Mouse (Mus musculus) erythroblast, embryonic 14.5 days (primary cell): ENCODE results near the gene Hmx2.

Source experiments
- GATA1 ChIP-seq: IDR thresholded peaks from 2 replicates; pipeline ENCODE4 v1.6.1; 2012; ENCODE audit warnings: low read length, inconsistent platforms, mixed read lengths
- TAL1 ChIP-seq: IDR thresholded peaks from 3 replicates; pipeline ENCODE4 v1.6.1; 2012; ENCODE audit warnings: low read length, inconsistent platforms, mixed read lengths

DNA sequence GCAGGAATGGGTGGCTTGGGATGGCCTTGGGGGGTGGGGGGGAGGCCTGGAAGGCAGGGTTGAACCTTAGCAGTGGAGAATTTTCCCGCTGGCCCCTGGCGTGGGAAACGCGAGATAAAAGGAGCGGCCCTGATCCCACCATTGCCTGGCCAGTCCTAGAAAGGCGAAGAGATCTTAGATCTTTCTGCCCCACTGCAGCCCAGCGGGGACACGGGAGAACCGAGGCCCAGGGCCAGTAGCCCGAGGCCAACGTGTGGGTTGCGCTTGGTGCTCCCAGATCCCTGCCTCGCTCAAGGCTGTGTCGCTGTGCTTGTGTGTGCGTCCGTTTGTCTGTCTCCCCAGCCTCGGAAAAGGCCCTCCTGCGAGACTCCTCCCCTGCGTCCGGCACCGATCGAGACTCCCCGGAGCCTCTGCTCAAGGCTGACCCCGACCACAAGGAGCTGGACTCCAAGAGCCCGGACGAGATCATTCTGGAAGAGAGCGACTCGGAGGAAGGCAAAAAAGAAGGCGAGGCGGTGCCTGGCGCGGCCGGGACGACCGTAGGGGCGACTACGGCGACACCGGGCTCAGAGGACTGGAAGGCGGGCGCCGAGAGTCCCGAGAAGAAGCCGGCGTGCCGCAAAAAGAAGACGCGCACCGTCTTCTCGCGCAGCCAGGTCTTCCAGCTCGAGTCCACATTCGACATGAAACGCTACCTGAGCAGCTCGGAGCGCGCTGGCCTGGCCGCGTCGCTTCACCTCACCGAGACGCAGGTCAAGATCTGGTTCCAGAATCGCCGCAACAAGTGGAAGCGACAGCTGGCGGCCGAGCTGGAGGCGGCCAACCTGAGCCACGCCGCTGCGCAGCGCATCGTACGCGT, 4.7 kb upstream of the Hmx2 start:
- no peak for TF ChIP-seq GATA1
- no peak for TF ChIP-seq TAL1
